Mouse (Mus musculus): ENCODE data around the gene Tubb4b. TPM values are rescaled to one million over a fixed set of nuclear protein-coding genes. Genes with fewer than 3 reads are reported as not detected.

Tubb4b gene
- 823 and 870 TPM in 2 replicates for polyA plus RNA-seq (2014; fragmentation: Nextera tagmentation; extraction: Ambion mirVana)

GRCm38 (mm10) chr2:25224492-25224765 lies at the start of gene Tubb4b:
Gene Tubb4b, minus strand, starts transcription at chr2:25224702.
- DNase-seq (ENCODE audit: low spot score) (no peak), ATAC-seq (replicated peaks; ENCODE audit: low FRiP score) (no peak)
- 0% methylated on average over 17 of the region's 17 CpGs for WGBS
- H3K27me3 ChIP-seq (replicated peaks; ENCODE audit: control insufficient read depth, insufficient read depth, low read length): no peaks in the 10 kb centered on the region
- peak within 1 kb of the TSS; percentile 95 for H3K4me2 ChIP-seq
- H3K4me1 ChIP-seq (replicated peaks; ENCODE audit: control insufficient read depth, insufficient read depth, low read length): peaks cover 6% of the 10 kb centered on the region
- H3K4me3 ChIP-seq (ENCODE audit: low read depth, low read length): peak within 1 kb of the TSS; percentile 82
- H3K9ac ChIP-seq (ENCODE audit: low read depth, low read length): peak within 1 kb of the TSS; percentile 88
- no peaks in the 10 kb centered on the region for H3K9me3 ChIP-seq (ENCODE audit: control insufficient read depth, low read length)
- H3K36me3 ChIP-seq (ENCODE audit: control insufficient read depth, insufficient read depth, low read length): peaks cover 9% of the 10 kb centered on the region
- H3K27ac ChIP-seq (ENCODE audit: low read depth, low read length): peak within 1 kb of the TSS; percentile 98

- DNase-seq (ENCODE audit: low spot score) (no peak), ATAC-seq (replicated peaks; ENCODE audit: low FRiP score) (no peak)
- Histone ChIP-seq H3K4me2 (peak overlapping the region; percentile 92), H3K36me3 (ENCODE audit: control insufficient read depth, insufficient read depth, low read length) (peaks cover 43% of the 10 kb centered on the region), H3K9me3 (ENCODE audit: control insufficient read depth, low read length) (no peaks in the 10 kb centered on the region), H3K4me3 (ENCODE audit: low read depth, low read length) (peak overlapping the region; percentile 96), H3K27ac (ENCODE audit: low read depth, low read length) (no peak overlapping the region), H3K4me1 (replicated peaks; ENCODE audit: control insufficient read depth, insufficient read depth, low read length) (peaks cover 17% of the 10 kb centered on the region), H3K9ac (ENCODE audit: low read depth, low read length) (peak overlapping the region; percentile 95), H3K27me3 (replicated peaks; ENCODE audit: control insufficient read depth, insufficient read depth, low read length) (no peaks in the 10 kb centered on the region)
- WGBS: 30% methylated on average over 16 of the region's 16 CpGs
Measured at GRCm38 (mm10) chr2:25273010-25273409, 48.5 kb upstream of the Tubb4b start.

- no peaks in the 10 kb centered on the region for H3K27me3 ChIP-seq (replicated peaks; ENCODE audit: control insufficient read depth, insufficient read depth, low read length)
- peak; percentile 57 for ATAC-seq (replicated peaks; ENCODE audit: low FRiP score)
- no peaks in the 10 kb centered on the region for H3K9me3 ChIP-seq (ENCODE audit: control insufficient read depth, low read length)
- no peak for DNase-seq (ENCODE audit: low spot score)
- peak overlapping the region; percentile 95 for H3K9ac ChIP-seq (ENCODE audit: low read depth, low read length)
- peak overlapping the region; percentile 96 for H3K4me3 ChIP-seq (ENCODE audit: low read depth, low read length)
- peak overlapping the region; percentile 81 for H3K27ac ChIP-seq (ENCODE audit: low read depth, low read length)
- H3K4me1 ChIP-seq (replicated peaks; ENCODE audit: control insufficient read depth, insufficient read depth, low read length): peaks cover 20% of the 10 kb centered on the region
- H3K4me2 ChIP-seq: peak overlapping the region; percentile 92
- peaks cover 38% of the 10 kb centered on the region for H3K36me3 ChIP-seq (ENCODE audit: control insufficient read depth, insufficient read depth, low read length)
- WGBS: under 1% methylated on average over 29 of the region's 29 CpGs
Measured at GRCm38 (mm10) chr2:25272515-25272914, 48.0 kb upstream of the Tubb4b start.

- Histone ChIP-seq H3K4me2 (peak within 1 kb of the TSS; percentile 92), H3K27me3 (replicated peaks; ENCODE audit: control insufficient read depth, insufficient read depth, low read length) (no peaks in the 10 kb centered on the region), H3K36me3 (ENCODE audit: control insufficient read depth, insufficient read depth, low read length) (peaks cover 34% of the 10 kb centered on the region), H3K4me1 (replicated peaks; ENCODE audit: control insufficient read depth, insufficient read depth, low read length) (peaks cover 26% of the 10 kb centered on the region), H3K9me3 (ENCODE audit: control insufficient read depth, low read length) (no peaks in the 10 kb centered on the region), H3K4me3 (ENCODE audit: low read depth, low read length) (peak within 1 kb of the TSS; percentile 96), H3K9ac (ENCODE audit: low read depth, low read length) (peak within 1 kb of the TSS; percentile 95), H3K27ac (ENCODE audit: low read depth, low read length) (peak within 1 kb of the TSS; percentile 81)
- ATAC-seq (replicated peaks; ENCODE audit: low FRiP score): peak; percentile 93
- WGBS: under 1% methylated on average over 54 of the region's 55 CpGs
- peak; percentile 97 for DNase-seq (ENCODE audit: low spot score)
Measured at GRCm38 (mm10) chr2:25271827-25272511, 47.5 kb upstream of the Tubb4b start, which contains the start of the genes Ssna1 and Anapc2. Gene Ssna1, minus strand, starts transcription at chr2:25272438. Gene Anapc2, plus strand, starts transcription at chr2:25272478.

- H3K4me3 ChIP-seq (ENCODE audit: low read depth, low read length): no peak overlapping the region
- H3K27me3 ChIP-seq (replicated peaks; ENCODE audit: control insufficient read depth, insufficient read depth, low read length): peaks cover 3% of the 10 kb centered on the region; the same call in 1 of the 2 replicates
- no peaks in the 10 kb centered on the region for H3K9me3 ChIP-seq (ENCODE audit: control insufficient read depth, low read length)
- H3K4me1 ChIP-seq (replicated peaks; ENCODE audit: control insufficient read depth, insufficient read depth, low read length): peaks cover 40% of the 10 kb centered on the region
- H3K4me2 ChIP-seq: no peak overlapping the region; the same call in 1 of the 2 replicates
- DNase-seq (ENCODE audit: low spot score) (no peak), ATAC-seq (replicated peaks; ENCODE audit: low FRiP score) (no peak)
- H3K27ac ChIP-seq (ENCODE audit: low read depth, low read length): no peak overlapping the region
- 77% methylated on average over 4 of the region's 4 CpGs for WGBS
- H3K9ac ChIP-seq (ENCODE audit: low read depth, low read length): no peak overlapping the region
- peaks cover 8% of the 10 kb centered on the region for H3K36me3 ChIP-seq (ENCODE audit: control insufficient read depth, insufficient read depth, low read length)
Measured at GRCm38 (mm10) chr2:25267746-25268309, 43.3 kb upstream of the Tubb4b start.

GRCm38 (mm10) chr2:25267241-25267640 lies 42.7 kb upstream of the Tubb4b start:
- Histone ChIP-seq H3K4me3 (ENCODE audit: low read depth, low read length) (no peak overlapping the region), H3K4me1 (replicated peaks; ENCODE audit: control insufficient read depth, insufficient read depth, low read length) (peaks cover 40% of the 10 kb centered on the region), H3K36me3 (ENCODE audit: control insufficient read depth, insufficient read depth, low read length) (peaks cover 8% of the 10 kb centered on the region), H3K27ac (ENCODE audit: low read depth, low read length) (peak overlapping the region; percentile 35; the same call in 1 of the 2 replicates), H3K9ac (ENCODE audit: low read depth, low read length) (peak overlapping the region; percentile 31; the same call in 1 of the 2 replicates), H3K4me2 (peak overlapping the region; percentile 60; the same call in 1 of the 2 replicates), H3K27me3 (replicated peaks; ENCODE audit: control insufficient read depth, insufficient read depth, low read length) (peaks cover 3% of the 10 kb centered on the region; the same call in 1 of the 2 replicates), H3K9me3 (ENCODE audit: control insufficient read depth, low read length) (no peaks in the 10 kb centered on the region)
- DNase-seq (ENCODE audit: low spot score) (no peak), ATAC-seq (replicated peaks; ENCODE audit: low FRiP score) (no peak)

- Histone ChIP-seq H3K9ac (ENCODE audit: low read depth, low read length) (0 out of 2 replicates have a peak overlapping the region, but pooled peaks have one; percentile 42), H3K4me3 (ENCODE audit: low read depth, low read length) (no peak overlapping the region), H3K9me3 (ENCODE audit: control insufficient read depth, low read length) (no peaks in the 10 kb centered on the region), H3K36me3 (ENCODE audit: control insufficient read depth, insufficient read depth, low read length) (peaks cover 8% of the 10 kb centered on the region), H3K27ac (ENCODE audit: low read depth, low read length) (peak overlapping the region; percentile 35; the same call in 1 of the 2 replicates), H3K4me2 (peak overlapping the region; percentile 60), H3K27me3 (replicated peaks; ENCODE audit: control insufficient read depth, insufficient read depth, low read length) (peaks cover 3% of the 10 kb centered on the region; the same call in 1 of the 2 replicates), H3K4me1 (replicated peaks; ENCODE audit: control insufficient read depth, insufficient read depth, low read length) (peaks cover 40% of the 10 kb centered on the region)
- 37% methylated on average over 2 of the region's 2 CpGs for WGBS
- no peak for DNase-seq (ENCODE audit: low spot score)
- ATAC-seq (replicated peaks; ENCODE audit: low FRiP score): no peak
Measured at GRCm38 (mm10) chr2:25266720-25267119, 42.2 kb upstream of the Tubb4b start.

- H3K4me1 ChIP-seq (replicated peaks; ENCODE audit: control insufficient read depth, insufficient read depth, low read length): peaks cover 35% of the 10 kb centered on the region
- peak overlapping the region; percentile 60 for H3K4me2 ChIP-seq
- peak overlapping the region; percentile 18; the same call in 1 of the 2 replicates for H3K4me3 ChIP-seq (ENCODE audit: low read depth, low read length)
- peak overlapping the region; percentile 42; the same call in 1 of the 2 replicates for H3K9ac ChIP-seq (ENCODE audit: low read depth, low read length)
- DNase-seq (ENCODE audit: low spot score) (no peak), ATAC-seq (replicated peaks; ENCODE audit: low FRiP score) (no peak)
- H3K27me3 ChIP-seq (replicated peaks; ENCODE audit: control insufficient read depth, insufficient read depth, low read length): peaks cover 3% of the 10 kb centered on the region; the same call in 1 of the 2 replicates
- peaks cover 8% of the 10 kb centered on the region for H3K36me3 ChIP-seq (ENCODE audit: control insufficient read depth, insufficient read depth, low read length)
- H3K27ac ChIP-seq (ENCODE audit: low read depth, low read length): 0 out of 2 replicates have a peak overlapping the region, but pooled peaks have one; percentile 19
- WGBS: 53% methylated on average over 6 of the region's 6 CpGs
- H3K9me3 ChIP-seq (ENCODE audit: control insufficient read depth, low read length): no peaks in the 10 kb centered on the region
Measured at GRCm38 (mm10) chr2:25265897-25266656, 41.6 kb upstream of the Tubb4b start.
